Mouse (Mus musculus) frontal cortex, adult 2 months (tissue): ENCODE data around the gene Gpcpd1. TPM values are rescaled to one million over a fixed set of nuclear protein-coding genes. Genes with fewer than 3 reads are reported as not detected.
"Not testable (repeated sequence)": the region's sequence is repeated elsewhere in the genome, so short reads cannot be mapped to it uniquely, and the experiment has no call there.

Source experiments
- DNase-seq, 2 experiments: peaks; one replicate each; pipeline ENCODE4 v3.0.0; 2022; ENCODE audit warnings: low spot score in 1 of 2; ENCODE audit errors: extremely low spot score in 1 of 2
- polyA plus RNA-seq: library from polyadenylated mRNA; depleted of rRNA; stranded (reverse); fragments of >200 nt; gene quantifications from 2 replicates; pipeline ENCODE4 v1.2.3, GENCODE M21; 2012; rRNA removed

Gene Gpcpd1
- polyA plus RNA-seq = 89.0 and 90.7 TPM in 2 replicates

- no peak for DNase-seq
These were observed at the start of gene Gpcpd1 for GRCm38 (mm10) chr2:132587240-132587779. Gene Gpcpd1, minus strand, starts transcription at chr2:132587729.

GRCm38 (mm10) chr2:132636534-132636933 is 49.0 kb upstream of the Gpcpd1 start:
- DNase-seq = no peak

GRCm38 (mm10) chr2:132628626-132629025 is 41.1 kb upstream of the Gpcpd1 start:
- DNase-seq = no peak

GRCm38 (mm10) chr2:132623092-132623491 is 35.6 kb upstream of the Gpcpd1 start:
- DNase-seq = no peak

GRCm38 (mm10) chr2:132617693-132618092 is 30.2 kb upstream of the Gpcpd1 start:
- no peak for DNase-seq

- peak in 1 of 2 experiments; percentile 41 for DNase-seq
These were observed 26.2 kb upstream of the Gpcpd1 start for GRCm38 (mm10) chr2:132613581-132614188.

GRCm38 (mm10) chr2:132611551-132612233 is 24.2 kb upstream of the Gpcpd1 start:
- DNase-seq = no peak

GRCm38 (mm10) chr2:132607141-132608093 is 19.9 kb upstream of the Gpcpd1 start:
- DNase-seq = peak; percentile 78 to 82

- no peak for DNase-seq
These were observed 18.4 kb upstream of the Gpcpd1 start for GRCm38 (mm10) chr2:132605795-132606563.

- DNase-seq = no peak
These were observed 17.4 kb upstream of the Gpcpd1 start for GRCm38 (mm10) chr2:132604922-132605321.

- DNase-seq = no peak
These were observed 16.2 kb upstream of the Gpcpd1 start for GRCm38 (mm10) chr2:132603706-132604105.

- no peak for DNase-seq
These were observed 14.2 kb upstream of the Gpcpd1 start for GRCm38 (mm10) chr2:132601777-132602176.

- DNase-seq = no peak
These were observed 12.6 kb upstream of the Gpcpd1 start for GRCm38 (mm10) chr2:132600081-132600480.

GRCm38 (mm10) chr2:132599127-132599526 is 11.6 kb upstream of the Gpcpd1 start:
- no peak for DNase-seq

- no peak for DNase-seq
These were observed 10.4 kb upstream of the Gpcpd1 start for GRCm38 (mm10) chr2:132597866-132598480.

- DNase-seq = no peak
These were observed 9.7 kb upstream of the Gpcpd1 start for GRCm38 (mm10) chr2:132597226-132597625.

GRCm38 (mm10) chr2:132595601-132596235 is 8.2 kb upstream of the Gpcpd1 start:
- no peak for DNase-seq

GRCm38 (mm10) chr2:132592126-132592525 is 4.6 kb upstream of the Gpcpd1 start:
- DNase-seq = no peak

- not testable (repeated sequence) for DNase-seq
These were observed 4.0 kb upstream of the Gpcpd1 start for GRCm38 (mm10) chr2:132591579-132591978.
